Mouse (Mus musculus) bone marrow macrophage, adult 2 months (primary cell): ENCODE results near the gene Mst1r.

ENCODE experiments used
- CTCF ChIP-seq: IDR thresholded peaks from 2 replicates; pipeline ENCODE4 v1.5.1; 2012; ENCODE audit warnings: low read depth, mild to moderate bottlenecking, low read length, moderate library complexity
- POLR2A ChIP-seq: IDR thresholded peaks from 2 replicates; pipeline ENCODE4 v1.6.1; 2012; ENCODE audit warnings: mild to moderate bottlenecking, low read depth, low read length, borderline replicate concordance

GRCm38 (mm10) chr9:107866081-107866480, 40.6 kb upstream of the Mst1r start:
- TF ChIP-seq POLR2A = no peak
- no peak for TF ChIP-seq CTCF
